Mouse (Mus musculus) left cerebral cortex, postnatal 10 days (tissue): Measurements from ENCODE around the gene Cdhr3. TPM values are rescaled to one million over a fixed set of nuclear protein-coding genes. Genes with fewer than 3 reads are reported as not detected.
A peak's percentile ranks its signal among the peaks of the same experiment; 100 is the strongest.
"Not testable (repeated sequence)": the region's sequence is repeated elsewhere in the genome, so short reads cannot be mapped to it uniquely, and the experiment has no call there.

Source experiments
- DNase-seq, 2 experiments: peaks; one replicate each; pipeline ENCODE4 v3.0.0; 2021 to 2022; ENCODE audit warnings: low spot score in 2 of 2, mixed read lengths in 1 of 2; ENCODE audit errors: extremely low spot score in 1 of 2
- intact Hi-C: fragments of 180-260 bp; cut with DNase I; formaldehyde crosslinking; loops from one replicate; pipeline ENCODE4 v1.15.1; 2025
- total RNA-seq, 2 experiments: library from RNA; stranded (reverse); gene quantifications; 2 replicates each; pipeline ENCODE4 v1.2.3; 2021

Cdhr3 gene
- total RNA-seq, 2 experiments from 2014 or later: 0.63 to 1.4 TPM

DNA sequence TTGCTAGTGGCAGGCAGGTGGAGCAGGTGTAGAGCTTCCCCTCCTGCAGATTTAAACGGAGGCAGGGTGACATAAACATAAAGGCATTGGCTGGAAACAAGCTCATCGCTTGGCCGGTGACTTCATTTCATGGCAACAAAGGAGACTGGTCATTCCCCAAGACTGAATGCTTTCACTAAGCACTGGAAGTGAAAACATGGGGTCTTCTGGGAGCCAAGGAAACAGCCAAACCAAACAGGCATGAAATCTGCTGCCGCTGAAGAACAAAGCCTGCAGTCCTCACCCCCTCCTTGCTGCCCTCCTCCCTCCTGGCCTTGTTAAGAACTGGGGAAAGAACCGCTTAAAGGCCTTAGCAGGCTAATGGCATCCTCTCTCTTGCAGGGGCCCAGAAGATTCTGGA, 6.5 kb downstream of the Cdhr3 start:
- intact Hi-C loops: no loop called here
- DNase-seq: no peak

DNA sequence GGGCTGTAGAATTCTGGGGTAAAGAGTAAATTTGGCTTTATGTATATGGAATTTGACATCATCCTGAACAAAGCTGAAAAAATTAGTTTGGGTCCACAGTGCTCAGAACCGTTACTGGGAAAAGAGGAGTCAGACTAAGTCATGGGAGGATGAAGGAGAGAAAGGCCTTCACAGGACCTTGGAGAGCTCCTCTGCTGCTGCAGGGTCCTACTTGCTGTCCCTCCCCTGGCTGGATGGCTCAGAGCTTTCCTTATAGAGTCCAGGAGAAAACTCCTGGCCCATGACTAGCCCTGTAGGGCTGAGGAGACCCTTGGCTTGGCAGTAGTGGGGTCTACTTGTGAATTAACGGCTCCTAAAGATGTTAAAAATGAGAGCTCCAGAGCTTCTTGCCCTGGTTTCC, 8.0 kb downstream of the Cdhr3 start:
- intact Hi-C loops: no loop called here
- DNase-seq: no peak

DNA sequence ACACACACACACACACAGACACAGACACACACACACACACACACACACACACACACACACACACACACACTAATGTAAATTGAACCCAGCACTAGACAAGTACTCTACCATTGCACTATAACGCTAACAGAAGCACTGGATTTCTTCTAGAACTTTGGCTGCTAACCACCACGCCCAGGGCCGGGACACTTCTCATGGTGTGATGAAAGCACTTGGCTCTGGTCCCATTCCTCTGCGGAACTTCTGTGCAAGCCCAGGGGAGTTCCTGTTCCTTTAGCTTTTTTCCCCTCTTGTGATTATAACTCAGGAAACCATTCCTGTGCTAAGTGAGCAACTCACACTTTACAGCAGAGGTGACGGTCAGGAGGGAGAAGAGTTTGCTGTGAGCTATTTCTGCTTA, 9.3 kb downstream of the Cdhr3 start:
- intact Hi-C loops: no loop called here
- peak in 1 of 2 experiments; percentile 81 for DNase-seq

DNA sequence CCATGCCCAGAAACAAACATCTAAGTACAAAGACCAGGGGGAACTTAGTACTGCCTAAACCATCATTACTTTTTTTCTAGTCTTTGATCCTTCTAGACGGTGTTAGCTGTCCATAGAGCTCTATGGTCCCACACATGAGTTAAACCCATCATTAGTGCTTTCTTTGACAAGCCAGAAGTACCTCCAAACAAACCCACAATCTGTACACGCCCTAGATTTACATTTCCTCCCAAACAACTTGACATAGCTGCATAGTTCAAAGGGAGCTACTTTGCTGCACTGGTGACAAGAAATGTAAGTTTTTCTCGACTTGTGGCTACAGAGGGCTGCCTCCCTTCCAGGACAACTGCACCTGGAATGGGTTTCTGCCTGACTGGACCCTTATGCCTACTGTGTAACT, 16.4 kb downstream of the Cdhr3 start:
- DNase-seq: no peak
- intact Hi-C loops: no loop called here

DNA sequence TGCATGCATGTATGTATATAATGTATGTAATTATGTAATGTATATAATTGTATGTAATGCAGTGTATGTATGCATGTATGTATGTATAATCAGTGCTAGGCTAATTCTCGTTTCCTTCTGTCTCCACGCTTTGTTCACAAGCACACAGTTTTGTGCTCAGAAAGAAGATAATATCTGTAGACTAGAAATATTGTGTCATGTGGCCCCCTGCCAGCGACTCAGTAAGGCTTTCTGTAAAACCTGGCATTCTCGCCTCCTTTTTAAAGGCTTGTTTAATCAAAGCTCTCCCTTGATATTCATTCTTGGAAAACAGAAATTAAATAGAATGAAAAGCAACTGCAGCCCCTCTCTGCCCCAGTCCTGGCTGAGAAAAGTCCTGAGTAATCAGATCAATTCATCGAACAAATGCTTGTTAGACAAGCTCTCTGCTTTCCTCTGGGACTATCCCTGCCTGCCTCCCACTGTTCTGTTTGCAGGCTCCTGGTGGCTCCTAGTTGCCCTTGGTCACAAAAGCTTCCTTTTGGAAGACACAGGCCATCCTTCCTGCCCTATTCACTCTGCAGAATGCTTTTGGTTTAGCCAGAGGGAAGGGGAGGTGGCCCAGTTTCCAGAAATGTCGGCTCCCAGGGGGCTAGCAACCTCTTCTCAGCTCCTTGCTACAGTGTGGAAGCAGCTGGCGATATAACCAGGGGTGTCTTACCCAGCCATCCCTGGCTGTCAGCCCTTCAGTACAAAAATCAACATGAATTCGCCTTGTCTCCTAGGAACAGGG, 20.6 kb downstream of the Cdhr3 start:
- DNase-seq: peak; percentile 45 to 58
- intact Hi-C loops: no loop called here

DNA sequence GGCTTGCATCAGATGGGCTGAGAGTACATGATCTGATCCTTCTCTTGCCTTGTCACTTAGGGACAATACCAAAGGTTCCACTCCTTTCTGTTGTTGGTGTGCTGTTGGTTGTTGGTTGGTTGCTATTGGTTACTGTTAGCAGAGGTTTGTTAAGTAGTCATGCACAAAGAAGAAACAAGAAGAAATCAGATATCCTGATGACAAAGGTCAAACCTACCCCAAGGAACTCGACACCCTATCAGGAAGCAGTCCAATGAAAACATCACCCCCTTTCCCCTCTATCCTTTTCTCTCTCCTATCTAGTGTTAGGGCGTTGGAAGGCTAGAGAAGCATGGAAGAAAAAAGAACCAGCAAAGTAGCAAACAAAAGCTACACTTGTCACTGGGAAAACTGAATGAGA, 23.7 kb downstream of the Cdhr3 start:
- no peak for DNase-seq
- intact Hi-C loops: no loop called here

DNA sequence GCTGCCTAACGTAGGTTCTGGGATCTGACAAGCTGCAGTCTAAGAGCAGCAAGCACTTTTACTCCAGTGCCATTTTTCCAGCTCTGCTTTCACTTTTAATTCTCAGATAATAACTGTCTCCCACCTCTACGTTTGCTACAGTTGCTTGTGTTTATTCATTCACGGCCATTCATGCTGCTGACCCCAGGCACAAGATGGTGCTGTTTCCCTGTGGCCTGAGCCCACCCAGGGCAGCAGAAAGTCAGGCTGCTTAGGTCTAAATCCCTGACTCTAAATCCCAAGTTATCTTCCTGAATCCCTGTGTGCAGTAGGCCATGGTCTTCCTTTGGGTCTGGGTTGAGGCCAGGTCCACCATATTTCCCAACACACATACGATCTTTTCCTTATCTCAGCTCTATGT, 26.3 kb downstream of the Cdhr3 start:
- no peak for DNase-seq
- intact Hi-C loops: no loop called here

DNA sequence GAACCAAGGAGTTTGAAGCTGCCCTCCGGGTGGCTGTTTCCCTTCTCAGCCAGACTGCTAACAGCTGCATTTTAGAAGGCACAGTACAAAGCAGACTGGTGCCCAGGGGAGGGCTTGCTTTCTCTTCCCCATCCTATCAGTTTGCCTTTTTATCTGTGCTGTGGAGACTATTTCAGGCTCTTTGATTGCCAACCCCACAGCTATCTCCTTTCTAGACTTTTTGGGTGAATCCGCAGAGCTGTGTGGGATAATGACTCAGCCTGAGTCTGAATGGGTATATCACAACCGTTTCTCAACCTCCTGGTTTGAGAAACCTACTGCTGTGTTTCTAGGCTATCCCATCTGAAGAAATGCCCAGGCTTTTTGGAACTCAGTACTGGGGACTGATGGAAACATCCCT, 27.5 kb downstream of the Cdhr3 start:
- intact Hi-C loops: no loop called here
- DNase-seq: no peak

DNA sequence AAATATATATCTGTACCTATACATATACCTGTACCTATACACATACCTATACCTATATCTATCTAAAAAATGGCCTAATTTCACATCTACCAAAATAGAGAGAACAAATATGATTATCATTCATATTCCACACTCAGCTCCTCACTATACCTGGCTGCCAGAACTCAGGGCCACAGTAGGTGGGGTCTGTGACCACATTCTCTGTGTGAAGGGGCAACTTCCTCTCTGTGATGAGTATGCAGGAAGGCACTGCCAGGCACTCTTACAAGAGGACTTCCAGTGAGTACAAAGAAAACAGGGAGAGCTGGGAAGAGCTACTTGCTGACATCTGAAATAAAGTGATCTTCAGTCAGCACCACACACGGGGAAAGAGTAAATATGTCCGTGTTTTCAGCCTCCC, 28.4 kb downstream of the Cdhr3 start:
- intact Hi-C loops: no loop called here
- no peak for DNase-seq

DNA sequence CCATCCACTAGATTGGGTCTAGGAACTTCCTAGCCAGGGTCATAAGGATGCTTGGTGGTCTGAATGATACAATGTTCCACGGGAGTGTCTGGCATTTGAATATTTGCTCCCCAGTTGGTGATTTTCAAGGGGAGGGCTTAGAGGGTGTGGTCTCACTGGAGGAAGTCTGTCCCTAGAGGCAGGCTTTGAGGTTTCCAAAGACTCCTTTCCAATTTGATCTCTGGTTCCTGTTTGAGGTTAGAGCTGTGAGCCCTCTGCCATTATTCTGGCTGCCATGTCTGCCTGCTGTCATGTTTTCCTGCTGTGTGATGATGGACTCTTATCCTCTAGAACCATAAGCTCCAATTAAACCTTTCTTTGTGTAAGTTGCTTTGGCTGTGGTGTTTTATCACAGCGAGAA, 29.4 kb downstream of the Cdhr3 start:
- no peak for DNase-seq
- intact Hi-C loops: no loop called here

DNA sequence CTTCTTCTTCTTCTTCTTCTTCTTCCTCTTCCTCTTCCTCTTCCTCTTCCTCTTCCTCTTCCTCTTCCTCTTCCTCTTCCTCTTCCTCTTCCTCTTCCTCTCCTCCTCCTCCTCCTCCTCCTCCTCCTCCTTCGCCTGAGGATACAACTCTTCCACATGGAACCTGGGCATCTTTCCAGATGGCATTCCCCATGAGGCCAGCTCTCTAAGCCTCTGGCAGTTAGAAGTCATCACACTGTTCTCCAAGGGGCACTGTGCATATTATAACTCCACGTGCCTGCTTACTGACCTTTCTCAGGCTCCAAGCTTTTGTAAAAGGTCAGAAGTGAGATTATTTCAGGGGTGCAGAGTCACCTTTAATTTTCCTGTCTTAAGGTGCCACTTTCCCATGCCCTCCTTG, 30.3 kb downstream of the Cdhr3 start:
- not testable (repeated sequence) for DNase-seq

DNA sequence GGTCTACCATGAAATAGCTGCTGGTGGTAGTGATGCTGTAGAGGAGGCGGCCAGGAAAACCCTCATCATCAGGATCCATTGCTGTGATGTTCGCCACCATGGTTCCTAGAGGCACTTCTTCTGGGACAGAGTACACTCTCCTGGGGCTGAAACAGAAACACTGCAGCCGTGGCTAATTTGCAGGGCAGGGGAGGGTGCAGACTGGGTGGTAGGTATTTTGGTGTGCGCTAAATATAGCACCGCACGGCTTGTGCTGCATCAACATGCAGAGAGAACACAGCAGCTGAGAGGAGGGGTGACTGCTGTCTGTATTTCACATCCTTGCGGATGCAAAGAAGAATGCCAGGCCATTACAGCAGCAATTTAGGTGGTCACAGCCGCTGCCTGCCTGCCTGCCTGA, 31.0 kb downstream of the Cdhr3 start:
- intact Hi-C loops: no loop called here
- no peak for DNase-seq

More for the DNA sequence above, 30.3 kb downstream of the Cdhr3 start:
- intact Hi-C loops: not testable (repeated sequence)

DNA sequence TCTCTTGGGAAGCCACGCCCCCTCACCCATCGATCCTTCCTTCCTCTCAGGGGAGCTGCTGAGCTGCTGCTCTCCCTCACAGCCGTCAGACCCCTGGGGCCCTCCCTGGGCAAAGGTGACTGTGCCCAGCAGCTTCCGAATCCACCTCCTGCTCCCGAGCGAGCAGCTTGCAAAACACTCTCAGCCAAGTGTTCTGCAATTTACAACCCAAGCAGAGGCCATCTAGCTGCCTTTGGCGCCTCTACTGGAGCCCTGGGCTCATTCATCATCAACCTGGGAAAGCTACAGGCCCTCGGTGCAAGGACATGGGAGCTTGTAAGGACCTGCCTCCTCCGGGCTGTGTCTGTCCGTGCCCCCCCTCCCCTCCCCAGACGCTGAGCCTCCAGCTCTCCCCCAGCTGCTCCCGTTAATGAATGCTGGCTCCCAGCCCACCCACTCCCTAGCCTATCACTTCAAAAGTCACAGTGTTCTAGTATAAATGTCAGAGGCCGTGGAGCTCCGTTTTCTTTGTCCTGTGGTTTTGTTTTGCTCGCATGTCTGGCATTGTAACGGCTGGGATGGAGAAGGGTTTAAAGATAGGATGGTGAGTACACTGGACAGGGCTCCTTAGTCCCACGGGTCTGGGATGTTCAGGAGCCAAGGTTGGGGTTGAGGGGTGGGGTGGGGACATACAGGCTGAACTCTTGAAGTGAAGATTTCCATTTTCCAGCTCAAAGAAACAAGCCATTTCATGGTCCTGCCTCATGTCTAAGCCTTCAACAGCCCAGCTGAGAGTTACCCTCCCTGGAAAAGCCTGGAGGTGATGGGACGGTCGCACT, 35.2 kb downstream of the Cdhr3 start:
- DNase-seq: peak in 1 of 2 experiments; percentile 37

DNA sequence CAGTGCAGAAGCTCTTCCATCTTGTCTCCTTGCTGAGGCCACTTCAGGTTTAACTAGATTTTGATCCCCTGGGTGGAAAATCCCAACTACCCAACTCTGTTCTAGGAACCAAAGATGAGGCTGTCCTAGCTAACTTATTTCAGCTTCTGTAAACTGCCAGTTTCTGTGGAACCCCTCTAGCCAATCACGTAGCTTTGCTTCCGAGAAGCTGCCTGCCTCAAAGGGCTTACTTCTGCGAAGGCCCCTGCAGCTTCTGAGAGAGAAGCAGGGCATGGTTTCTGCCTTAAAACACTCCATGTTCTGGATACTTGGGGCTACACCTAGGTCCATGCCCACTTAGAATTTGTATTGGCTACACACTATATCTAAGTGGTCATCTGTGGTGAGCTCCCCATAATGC, 36.1 kb downstream of the Cdhr3 start:
- intact Hi-C loops: no loop called here
- no peak for DNase-seq

More for the DNA sequence above, 35.2 kb downstream of the Cdhr3 start:
- intact Hi-C loops: no loop called here

DNA sequence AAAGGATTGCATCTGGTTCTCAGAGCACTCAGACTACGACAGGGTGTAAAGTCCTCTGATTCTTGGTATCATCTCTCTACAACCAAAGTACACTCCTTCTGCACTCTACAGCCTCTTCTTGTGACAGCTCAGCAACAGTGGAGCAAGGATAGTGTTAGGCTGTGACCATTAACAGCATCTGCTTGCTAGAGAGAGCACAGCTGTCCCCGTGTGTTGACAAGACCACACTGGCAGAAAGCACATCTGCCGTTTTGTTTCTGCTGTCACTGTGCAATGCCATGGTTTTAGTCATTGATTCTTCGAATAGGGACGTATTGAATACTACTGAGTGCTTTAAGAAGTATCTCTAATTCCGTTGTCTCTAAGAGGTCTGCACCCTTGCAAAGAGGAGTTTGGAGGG, 36.6 kb downstream of the Cdhr3 start:
- DNase-seq: no peak

DNA sequence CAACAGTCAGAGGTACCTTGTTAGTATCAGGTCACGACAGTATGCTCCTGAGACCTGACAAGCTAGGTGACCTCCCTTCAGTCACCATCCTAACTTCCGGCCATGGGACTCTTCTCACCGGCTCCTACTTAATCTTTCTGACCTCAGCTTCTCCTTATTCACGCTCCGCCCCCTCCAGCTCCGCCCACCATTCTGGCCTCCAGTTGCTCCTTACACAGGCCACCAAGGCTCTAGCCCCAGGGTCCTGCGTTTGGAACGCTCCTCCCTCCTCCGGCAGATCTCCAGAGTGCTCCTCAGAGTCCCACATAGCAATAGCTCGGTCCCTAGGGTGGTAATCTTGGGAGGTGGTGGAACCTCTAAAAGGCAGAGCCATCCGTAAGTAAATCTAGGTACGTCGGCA, 38.9 kb downstream of the Cdhr3 start:
- no peak for DNase-seq
- intact Hi-C loops: no loop called here

More for the DNA sequence above, 36.6 kb downstream of the Cdhr3 start:
- intact Hi-C loops: no loop called here

DNA sequence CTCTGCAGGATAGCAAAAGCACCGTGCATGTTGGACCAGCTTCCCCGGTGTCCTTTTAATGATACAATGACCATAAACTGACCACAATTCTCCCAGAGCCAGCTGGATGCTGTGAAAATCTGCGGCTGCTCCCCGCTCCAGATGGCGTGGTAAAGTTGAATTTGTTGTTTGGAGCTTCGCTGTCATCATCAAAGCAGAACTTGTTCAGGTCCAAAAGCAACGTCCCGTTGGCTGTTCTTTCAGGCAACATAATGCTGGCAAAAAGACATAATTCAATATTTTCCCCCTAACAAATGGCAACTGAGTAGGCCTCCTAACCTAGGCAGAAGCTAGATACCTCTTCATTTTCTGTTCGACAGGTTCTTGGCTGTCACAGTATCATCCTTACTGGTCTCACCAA, 39.4 kb downstream of the Cdhr3 start:
- intact Hi-C loops: no loop called here
- no peak for DNase-seq

DNA sequence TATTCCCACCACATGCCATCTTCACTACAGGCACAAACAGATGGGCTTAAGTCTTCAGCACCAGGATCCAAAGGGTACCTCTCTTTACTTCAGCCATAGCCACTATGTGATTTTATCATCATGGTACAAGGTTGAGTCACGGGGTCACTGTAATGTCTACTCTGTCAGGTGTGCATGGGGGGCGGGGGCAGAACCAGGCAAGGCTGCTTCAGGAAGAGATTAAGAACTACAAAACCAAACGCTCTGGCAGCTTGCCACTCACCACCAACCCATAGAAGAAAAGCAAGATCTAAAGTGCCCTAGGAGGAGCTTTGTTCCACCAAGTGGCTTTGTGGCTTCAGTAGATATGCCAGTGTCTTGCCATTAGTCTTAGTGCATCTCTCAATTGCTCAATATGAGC, 44.3 kb downstream of the Cdhr3 start:
- intact Hi-C loops: no loop called here
- no peak for DNase-seq

DNA sequence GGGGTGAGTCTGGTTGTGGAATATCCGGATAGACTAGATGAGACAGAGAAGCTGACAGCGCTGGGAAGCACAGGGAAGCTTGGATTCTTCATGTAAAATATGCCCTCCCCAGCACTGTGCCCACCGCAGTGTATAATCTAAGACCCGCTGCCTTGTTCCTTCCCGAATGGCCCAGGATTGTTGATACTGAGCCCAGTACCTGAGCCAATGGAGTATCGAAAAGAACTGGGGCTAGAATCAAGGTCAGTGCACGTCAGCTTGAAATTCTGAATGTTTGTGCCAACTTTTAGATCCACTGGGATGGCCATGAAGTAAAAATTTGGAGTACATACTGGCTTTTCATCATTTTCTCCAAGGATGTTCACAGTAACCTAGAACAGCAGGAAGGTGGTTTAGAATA, 46.2 kb downstream of the Cdhr3 start:
- intact Hi-C loops: no loop called here
- no peak for DNase-seq
